Mouse (Mus musculus) limb, embryonic 15.5 days (tissue): ENCODE measurements around the gene Alppl2. TPM values are rescaled to one million over a fixed set of nuclear protein-coding genes. Genes with fewer than 3 reads are reported as not detected.

ENCODE experiments used
- ATAC-seq: fragments of 200-750 bp; cut with Nextera tagmentation; 2 replicates; pipeline ENCODE4 v1.8.0; 2017; ENCODE audit warnings: low read depth, moderate TSS enrichment; ENCODE audit not compliant: insufficient number of reproducible peaks, low FRiP score, low TSS enrichment
- H3K27ac ChIP-seq: fragments of 300-500 bp; sonication (generic); 2 replicates; pipeline ENCODE4 v1.5.1; 2015; ENCODE audit warnings: moderate library complexity, mild to moderate bottlenecking, inconsistent platforms
- H3K27me3 ChIP-seq: fragments of 300-500 bp; sonication (generic); 2 replicates; pipeline ENCODE4 v1.6.1; 2015; ENCODE audit warnings: inconsistent platforms
- H3K36me3 ChIP-seq: fragments of 300-500 bp; sonication (generic); 2 replicates; pipeline ENCODE4 v1.6.1; 2015; ENCODE audit warnings: inconsistent platforms
- H3K4me1 ChIP-seq: fragments of 300-500 bp; sonication (generic); 2 replicates; pipeline ENCODE4 v1.6.1; 2015; ENCODE audit warnings: inconsistent platforms
- H3K4me2 ChIP-seq: fragments of 300-500 bp; sonication (generic); 2 replicates; pipeline ENCODE4 v1.6.1; 2015; ENCODE audit warnings: mild to moderate bottlenecking, inconsistent platforms
- H3K4me3 ChIP-seq: fragments of 300-500 bp; sonication (generic); 2 replicates; pipeline ENCODE4 v1.5.1; 2015; ENCODE audit warnings: mild to moderate bottlenecking, inconsistent platforms
- H3K9ac ChIP-seq: fragments of 300-500 bp; sonication (generic); 2 replicates; pipeline ENCODE4 v1.6.1; 2015; ENCODE audit warnings: inconsistent platforms
- H3K9me3 ChIP-seq: fragments of 300-500 bp; sonication (generic); 2 replicates; pipeline ENCODE4 v1.6.1; 2016; ENCODE audit warnings: inconsistent platforms
- WGBS: fragments of 180-500 bp; shearing (Covaris S2); methylation state at CpG from one replicate; pipeline ENCODE4 v1.1.7; 2015; 5-methylcytosine and 5-hydroxymethylcytosine counted together
- polyA plus RNA-seq: library from polyadenylated mRNA; unstranded; fragments of >200 nt; fragmentation: Nextera tagmentation; extraction: Ambion mirVana; gene quantifications from 2 replicates; pipeline ENCODE4 v1.2.1, GENCODE M21; 2015

Gene Alppl2
- polyA plus RNA-seq, 1 experiment from 2014 or later, result not detected

DNA sequence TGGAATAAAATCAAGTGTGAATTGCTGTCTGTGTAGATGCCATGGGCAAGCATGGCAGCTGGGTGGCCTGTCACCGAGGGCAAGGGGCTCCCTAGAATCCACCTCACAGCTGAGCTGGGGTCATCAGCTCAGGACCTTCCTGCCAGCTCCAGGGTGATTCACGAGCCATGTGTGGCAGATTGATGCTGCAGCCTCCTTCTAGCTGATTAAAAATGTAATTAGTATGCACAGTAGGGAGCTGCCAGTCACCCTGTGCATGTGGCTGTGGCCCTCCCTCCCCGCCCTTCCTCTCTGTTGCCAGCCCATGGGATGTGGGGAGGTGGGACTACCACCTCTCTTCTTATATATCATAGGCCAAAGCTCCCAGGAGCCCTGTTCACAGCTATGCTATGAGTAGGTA is 39.7 kb downstream of the Alppl2 start:
- WGBS, result 72% methylated on average over 3 of the region's 3 CpGs
- peaks cover 44% of the 10 kb centered on the region for H3K36me3 ChIP-seq
- no peaks in the 10 kb centered on the region for H3K9me3 ChIP-seq
- H3K4me1 ChIP-seq, result no peaks in the 10 kb centered on the region
- no peaks in the 10 kb centered on the region for H3K27me3 ChIP-seq
- H3K9ac ChIP-seq, result no peak overlapping the region
- H3K4me2 ChIP-seq, result no peak overlapping the region
- no peak for ATAC-seq
- no peak overlapping the region for H3K4me3 ChIP-seq
- H3K27ac ChIP-seq, result no peak overlapping the region

DNA sequence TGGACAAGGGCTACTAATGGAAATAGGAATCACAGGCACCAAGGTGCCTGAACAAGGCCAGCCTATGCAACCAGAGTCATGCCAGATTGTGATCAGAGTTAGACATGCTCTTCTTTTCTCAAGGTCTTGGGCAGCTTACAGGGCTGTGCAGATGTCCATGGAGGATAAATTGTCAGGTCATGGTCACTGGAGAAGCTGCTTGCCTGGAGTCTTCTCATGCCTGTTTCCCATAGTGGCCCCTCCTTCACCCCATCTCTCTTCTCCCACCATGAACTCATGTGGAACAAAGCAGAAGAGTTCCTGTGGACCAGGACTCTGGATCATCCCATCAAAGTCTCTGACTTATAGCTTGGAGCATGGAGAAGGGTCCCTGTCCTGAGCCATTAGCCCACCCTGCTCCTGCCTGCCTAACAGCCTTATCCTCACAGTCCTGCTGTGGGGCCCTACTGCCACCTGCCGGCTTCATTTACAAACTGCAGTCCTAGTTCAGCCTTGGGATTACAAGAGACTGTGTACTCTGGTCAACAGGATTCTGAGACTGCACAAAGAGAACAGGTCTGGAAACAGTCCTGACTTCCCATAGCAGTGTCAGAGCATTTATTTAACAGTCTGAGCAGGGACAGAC is 47.8 kb downstream of the Alppl2 start:
- 0% methylated on average over 1 of the region's 1 CpGs for WGBS
- Histone ChIP-seq H3K27me3 (no peaks in the 10 kb centered on the region), H3K36me3 (peaks cover 13% of the 10 kb centered on the region), H3K4me2 (no peak overlapping the region), H3K9me3 (no peaks in the 10 kb centered on the region), H3K27ac (no peak overlapping the region), H3K9ac (no peak overlapping the region), H3K4me1 (peaks cover 18% of the 10 kb centered on the region), H3K4me3 (no peak overlapping the region)
- ATAC-seq, result no peak

DNA sequence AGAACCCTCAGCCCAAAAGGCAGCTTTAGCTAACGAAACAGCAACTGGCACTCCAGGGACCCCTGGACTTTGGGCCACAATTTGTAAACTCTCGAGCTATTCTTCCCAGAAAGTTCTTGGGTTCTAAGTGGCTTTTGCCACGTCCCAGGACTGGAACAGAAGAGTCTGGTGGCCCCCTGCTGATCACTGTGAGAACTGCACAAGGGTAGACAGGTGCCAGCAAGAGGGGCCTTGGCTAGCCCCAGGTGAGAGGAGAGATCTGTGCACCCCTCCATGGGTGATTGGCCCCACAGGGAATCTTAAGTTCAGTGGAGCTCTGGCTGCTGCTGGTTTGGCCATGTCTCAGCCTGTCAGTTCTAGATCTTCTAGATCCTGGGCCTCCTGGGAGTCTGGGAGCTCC is 48.6 kb downstream of the Alppl2 start:
- H3K9ac ChIP-seq, result no peak overlapping the region
- H3K27ac ChIP-seq, result no peak overlapping the region
- 14% methylated on average over 3 of the region's 3 CpGs for WGBS
- no peak overlapping the region for H3K4me3 ChIP-seq
- H3K27me3 ChIP-seq, result no peaks in the 10 kb centered on the region
- H3K4me2 ChIP-seq, result no peak overlapping the region
- no peak for ATAC-seq
- H3K36me3 ChIP-seq, result peaks cover 12% of the 10 kb centered on the region
- peaks cover 26% of the 10 kb centered on the region for H3K4me1 ChIP-seq
- H3K9me3 ChIP-seq, result no peaks in the 10 kb centered on the region

DNA sequence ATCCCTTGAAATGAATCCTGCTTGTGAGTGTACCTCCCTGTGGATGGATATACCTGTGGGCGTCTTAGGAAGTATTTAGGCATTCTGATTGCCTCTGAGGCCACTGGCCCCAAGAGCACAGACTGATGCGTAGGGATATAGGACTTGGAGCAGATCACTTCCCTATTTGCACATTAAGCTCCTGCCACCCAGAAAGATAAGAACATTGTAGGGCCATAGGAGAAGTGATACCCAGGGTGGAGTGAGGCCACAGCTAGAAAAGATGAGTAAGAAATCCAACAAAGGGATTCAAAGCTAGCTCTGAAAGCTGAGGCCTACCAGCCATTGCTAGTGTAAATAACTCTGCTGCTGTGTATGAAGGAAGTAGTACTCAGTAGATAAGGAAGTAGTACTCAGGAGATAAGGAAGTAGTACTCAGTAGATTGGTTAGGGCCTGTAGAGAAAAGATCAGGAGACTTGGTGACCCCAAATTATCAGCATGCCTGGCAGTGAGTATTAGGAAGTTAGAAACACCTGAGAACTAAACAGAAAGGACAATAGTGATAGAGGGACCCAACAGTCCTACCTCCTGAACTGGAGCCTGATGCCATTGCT is 51.2 kb downstream of the Alppl2 start:
- ATAC-seq, result no peak
- H3K36me3 ChIP-seq, result no peaks in the 10 kb centered on the region
- 92% methylated on average over 2 of the region's 2 CpGs for WGBS

More for the DNA sequence above, 51.2 kb downstream of the Alppl2 start:
- no peak overlapping the region for H3K4me3 ChIP-seq
- no peak overlapping the region for H3K4me2 ChIP-seq
- no peak overlapping the region for H3K9ac ChIP-seq
- peaks cover 44% of the 10 kb centered on the region for H3K4me1 ChIP-seq
- no peak overlapping the region for H3K27ac ChIP-seq
- no peaks in the 10 kb centered on the region for H3K9me3 ChIP-seq
- no peaks in the 10 kb centered on the region for H3K27me3 ChIP-seq

Other genes with a start within 250 kb of the Alppl2 start
- 0.10 TPM in 1 of 2 replicates, not detected in the other for gene Alpi, start 11.7 kb upstream of the Alppl2 start, polyA plus RNA-seq
- gene Akp3, start 35.0 kb upstream of the Alppl2 start, polyA plus RNA-seq, result not detected in 2 replicates
- 0.55 and 1.8 TPM in 2 replicates for gene Ecel1, start 66.6 kb upstream of the Alppl2 start, polyA plus RNA-seq
- 0.12 and 0.19 TPM in 2 replicates for gene Prss56, start 93.4 kb upstream of the Alppl2 start, polyA plus RNA-seq
- 5.0 and 14.4 TPM in 2 replicates for gene Chrnd, start 100.7 kb upstream of the Alppl2 start, polyA plus RNA-seq
- gene Chrng, start 114.7 kb upstream of the Alppl2 start, polyA plus RNA-seq, result 14.3 and 38.1 TPM in 2 replicates
- gene Eif4e2, start 124.0 kb upstream of the Alppl2 start, polyA plus RNA-seq, result 176 and 179 TPM in 2 replicates
- gene Efhd1, start 174.4 kb upstream of the Alppl2 start, polyA plus RNA-seq, result 3.0 and 3.4 TPM in 2 replicates
- gene Gigyf2, start 237.1 kb upstream of the Alppl2 start, polyA plus RNA-seq, result 49.6 and 57.5 TPM in 2 replicates